Mouse (Mus musculus) bone marrow macrophage, adult 2 months (primary cell): ENCODE results near the gene Pax2.

ENCODE experiments used
- CTCF ChIP-seq: IDR thresholded peaks from 2 replicates; pipeline ENCODE4 v1.5.1; 2012; ENCODE audit warnings: low read depth, mild to moderate bottlenecking, low read length, moderate library complexity
- POLR2A ChIP-seq: IDR thresholded peaks from 2 replicates; pipeline ENCODE4 v1.6.1; 2012; ENCODE audit warnings: mild to moderate bottlenecking, low read depth, low read length, borderline replicate concordance

- TF ChIP-seq CTCF (no peak), POLR2A (no peak)
Observed at GRCm38 (mm10) chr19:44716731-44717600, 38.9 kb upstream of the Pax2 start.
